Mouse (Mus musculus) lung, postnatal 0 days (tissue): ENCODE measurements around the gene Add1. TPM values are rescaled to one million over a fixed set of nuclear protein-coding genes. Genes with fewer than 3 reads are reported as not detected.
"Not testable (repeated sequence)": the region's sequence is repeated elsewhere in the genome, so short reads cannot be mapped to it uniquely, and the experiment has no call there.

Source experiments
- ATAC-seq: fragments of 200-750 bp; cut with Nextera tagmentation; 2 replicates; pipeline ENCODE4 v1.8.0; 2017; ENCODE audit warnings: moderate library complexity
- DNase-seq: peaks from one replicate; pipeline ENCODE4 v3.0.0-alpha.2; 2016; ENCODE audit warnings: low spot score
- H3K27ac ChIP-seq: fragments of 300-500 bp; sonication (generic); 2 replicates; pipeline ENCODE4 v1.5.1; 2014; ENCODE audit warnings: antibody characterized with exemption, mild to moderate bottlenecking, low read length, mixed read lengths
- H3K27me3 ChIP-seq: fragments of 300-500 bp; sonication (generic); replicated peaks from 2 replicates; pipeline ENCODE4 v1.6.1; 2014; ENCODE audit warnings: low read length, mixed read lengths; ENCODE audit not compliant: insufficient read depth
- H3K36me3 ChIP-seq: fragments of 300-500 bp; sonication (generic); 2 replicates; pipeline ENCODE4 v1.6.1; 2014; ENCODE audit warnings: low read length, mixed read lengths; ENCODE audit not compliant: insufficient read depth
- H3K4me1 ChIP-seq: fragments of 300-500 bp; sonication (generic); 2 replicates; pipeline ENCODE4 v1.6.1; 2014; ENCODE audit warnings: antibody characterized with exemption, low read depth, low read length, mixed read lengths; ENCODE audit not compliant: insufficient read depth
- H3K4me2 ChIP-seq: fragments of 300-500 bp; sonication (generic); replicated peaks from 2 replicates; pipeline ENCODE4 v1.6.1; 2014; ENCODE audit warnings: low read depth, mild to moderate bottlenecking, low read length, moderate library complexity, mixed read lengths
- H3K4me3 ChIP-seq: fragments of 300-500 bp; sonication (generic); 2 replicates; pipeline ENCODE4 v1.5.1; 2014; ENCODE audit warnings: low read depth, low read length
- H3K9ac ChIP-seq: fragments of 300-500 bp; sonication (generic); replicated peaks from 2 replicates; pipeline ENCODE4 v1.6.1; 2014; ENCODE audit warnings: low read depth, mild to moderate bottlenecking
- H3K9me3 ChIP-seq: fragments of 300-500 bp; sonication (generic); 2 replicates; pipeline ENCODE4 v1.6.1; 2016; ENCODE audit warnings: low read length, mixed read lengths
- CTCF ChIP-seq: IDR thresholded peaks from 2 replicates; pipeline ENCODE4 v1.5.1; 2016; ENCODE audit warnings: antibody characterized with exemption, mild to moderate bottlenecking
- EP300 ChIP-seq: IDR thresholded peaks from 2 replicates; pipeline ENCODE4 v1.6.1; 2016; ENCODE audit warnings: antibody characterized with exemption, mild to moderate bottlenecking, control low read depth
- WGBS: fragments of 180-500 bp; shearing (Covaris S2); extraction: QIAGEN DNeasy Blood & Tissue Kit; methylation state at CpG from one replicate; pipeline ENCODE4 v1.1.7; 2014; 5-methylcytosine and 5-hydroxymethylcytosine counted together
- polyA plus RNA-seq: library from polyadenylated mRNA; unstranded; fragments of >200 nt; fragmentation: Nextera tagmentation; extraction: Ambion mirVana; gene quantifications from 2 replicates; pipeline ENCODE4 v1.2.1, GENCODE M21; 2015

Add1 gene
- polyA plus RNA-seq, 1 experiment from 2014 or later, result 135 TPM

DNA sequence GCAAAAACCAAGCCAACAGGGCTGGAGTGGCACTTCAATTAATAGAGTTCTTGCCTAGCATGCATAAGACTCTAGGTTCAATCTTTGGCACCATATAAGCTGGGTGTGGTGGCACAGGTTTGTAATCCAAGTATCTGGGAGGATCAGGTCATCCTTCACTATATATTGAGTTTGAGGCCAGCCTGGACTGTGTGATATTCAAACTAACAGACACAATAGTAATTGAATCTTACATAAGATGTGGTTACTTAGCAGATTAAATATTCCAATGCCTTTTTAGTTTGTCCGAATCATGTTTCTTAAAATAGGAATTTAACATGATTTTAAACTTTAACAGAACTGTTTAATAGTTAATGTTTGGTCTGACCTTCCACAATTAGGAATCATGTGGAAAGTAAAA lies 2.8 kb downstream of the Add1 start:
- DNase-seq (no peak), ATAC-seq (no peak)
- Histone ChIP-seq H3K4me1 (peaks cover 8% of the 10 kb centered on the region; the same call in 1 of the 2 replicates), H3K4me3 (no peak overlapping the region), H3K27ac (no peak overlapping the region), H3K9me3 (no peaks in the 10 kb centered on the region), H3K27me3 (no peaks in the 10 kb centered on the region), H3K36me3 (no peaks in the 10 kb centered on the region), H3K4me2 (no peak overlapping the region), H3K9ac (no peak overlapping the region)
- 91% methylated on average over 1 of the region's 1 CpGs for WGBS
- no peak for TF ChIP-seq CTCF
- no peak for TF ChIP-seq EP300

DNA sequence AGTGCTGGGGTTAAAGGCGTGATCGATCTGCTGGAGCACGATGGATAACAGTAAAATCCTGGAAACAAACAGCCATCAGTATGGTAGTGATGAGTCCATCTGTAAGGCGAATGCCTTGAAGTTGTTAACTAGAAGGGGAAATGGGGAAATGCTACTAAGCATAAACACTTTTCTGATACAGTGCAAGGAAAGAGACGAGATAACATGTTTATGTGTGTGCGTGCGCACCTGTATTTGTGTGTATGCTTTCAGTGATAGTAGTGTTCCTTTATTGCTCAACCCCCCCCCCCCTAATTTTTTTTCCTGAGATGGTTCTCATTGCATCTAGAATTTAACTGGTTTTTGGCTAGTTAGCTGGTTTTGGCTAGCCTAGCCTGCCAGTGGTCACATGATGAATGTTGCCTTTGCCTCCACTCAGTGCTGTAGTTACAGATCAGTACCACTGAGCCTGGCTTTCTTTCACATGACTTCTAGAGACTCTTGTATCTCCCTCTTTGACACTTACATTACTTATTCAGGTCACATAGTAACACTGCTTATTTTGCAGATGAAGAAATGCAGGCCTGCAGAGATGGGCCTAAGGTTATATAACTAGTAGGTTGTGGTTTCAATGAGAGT lies 4.7 kb downstream of the Add1 start:
- ATAC-seq (no peak), DNase-seq (no peak)
- H3K9me3 ChIP-seq, result no peaks in the 10 kb centered on the region
- no peaks in the 10 kb centered on the region for H3K27me3 ChIP-seq
- H3K27ac ChIP-seq, result no peak overlapping the region
- no peaks in the 10 kb centered on the region for H3K36me3 ChIP-seq
- TF ChIP-seq EP300 (no peak), CTCF (no peak)
- no peak overlapping the region for H3K9ac ChIP-seq
- no peak overlapping the region for H3K4me3 ChIP-seq
- no peak overlapping the region for H3K4me2 ChIP-seq
- 96% methylated on average over 7 of the region's 7 CpGs for WGBS
- H3K4me1 ChIP-seq, result peaks cover 5% of the 10 kb centered on the region; the same call in 1 of the 2 replicates

DNA sequence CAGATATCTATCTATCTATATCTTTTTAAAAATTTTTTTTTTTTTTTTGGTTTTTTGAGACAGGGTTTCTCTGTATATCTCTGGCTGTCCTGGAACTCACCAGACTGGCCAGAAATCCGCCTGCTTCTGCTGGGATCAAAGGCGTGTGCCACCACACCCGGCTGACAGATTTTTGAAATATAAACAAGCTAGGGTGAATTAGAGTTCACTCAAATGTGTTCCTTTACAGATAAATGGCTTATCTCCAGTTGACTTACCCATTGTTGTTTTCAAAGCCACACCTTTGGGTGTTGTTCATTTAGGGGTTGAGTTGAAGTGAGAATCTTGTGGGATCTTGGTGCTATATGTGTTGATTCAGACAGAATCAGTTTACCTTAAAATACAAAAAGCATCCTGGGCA lies 5.9 kb downstream of the Add1 start:
- Histone ChIP-seq H3K27me3 (no peaks in the 10 kb centered on the region), H3K36me3 (no peaks in the 10 kb centered on the region), H3K9ac (no peak overlapping the region), H3K4me1 (peaks cover 5% of the 10 kb centered on the region; the same call in 1 of the 2 replicates), H3K4me2 (no peak overlapping the region), H3K4me3 (no peak overlapping the region), H3K9me3 (no peaks in the 10 kb centered on the region), H3K27ac (no peak overlapping the region)
- ATAC-seq, result no peak
- no peak for DNase-seq
- TF ChIP-seq EP300, result no peak
- no peak for TF ChIP-seq CTCF
- 42% methylated on average over 3 of the region's 3 CpGs for WGBS

DNA sequence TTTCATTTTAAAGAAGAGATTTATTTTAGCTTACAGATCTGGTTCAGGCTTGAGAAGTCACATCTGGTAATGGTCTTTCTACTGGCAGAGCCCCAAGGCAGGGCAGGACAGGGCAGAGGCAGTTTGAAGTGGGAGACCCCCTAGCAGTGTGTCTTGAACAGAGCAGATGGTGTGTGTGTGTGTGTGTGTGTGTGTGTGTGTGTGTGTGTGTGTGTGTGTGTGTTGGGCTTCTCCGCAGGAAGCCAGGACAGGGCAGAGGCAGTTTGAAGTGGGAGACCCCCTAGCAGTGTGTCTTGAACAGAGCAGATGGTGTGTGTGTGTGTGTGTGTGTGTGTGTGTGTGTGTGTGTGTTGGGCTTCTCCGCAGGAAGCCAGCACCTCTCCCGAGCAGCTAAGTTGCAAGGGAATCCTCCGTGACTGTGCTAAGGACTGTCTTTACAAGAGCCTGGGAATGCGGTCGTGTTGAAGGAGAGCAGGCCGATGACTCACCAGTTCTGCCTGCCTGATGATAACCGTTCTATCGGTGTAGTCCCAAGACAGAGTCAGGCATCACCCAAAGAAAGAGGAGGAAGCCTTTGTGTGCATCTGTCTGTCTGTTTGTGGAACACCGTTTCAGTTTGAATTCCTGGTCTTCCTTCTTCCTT lies 8.3 kb downstream of the Add1 start:
- H3K36me3 ChIP-seq, H3K4me2 ChIP-seq, H3K27me3 ChIP-seq, H3K9me3 ChIP-seq, H3K9ac ChIP-seq, H3K4me3 ChIP-seq, H3K4me1 ChIP-seq: not testable (repeated sequence)
- peak; percentile 84 for ATAC-seq
- 7% methylated on average over 10 of the region's 10 CpGs for WGBS
- peak; percentile 74 for DNase-seq
- H3K27ac ChIP-seq, result 0 out of 2 replicates have a peak overlapping the region, but pooled peaks have one; percentile 12

DNA sequence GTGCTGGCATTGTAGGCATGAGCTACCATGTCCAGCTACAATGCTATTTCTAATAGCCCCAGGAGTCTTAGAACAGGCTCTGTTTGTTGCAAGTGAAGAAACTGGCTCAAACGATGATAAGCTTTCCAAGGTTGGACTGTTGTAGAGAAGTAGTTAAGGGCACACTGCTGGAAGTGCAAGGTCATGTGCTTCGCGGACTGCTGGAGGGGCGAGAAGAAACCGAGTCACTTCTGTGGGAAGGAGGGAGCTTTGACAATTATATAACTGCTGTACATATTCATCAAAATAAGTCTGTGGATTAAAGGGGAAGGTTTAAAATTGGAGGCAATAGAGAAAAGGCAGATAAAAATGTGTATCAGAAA lies 8.8 kb downstream of the Add1 start:
- Histone ChIP-seq H3K4me2 (no peak overlapping the region), H3K9me3 (no peaks in the 10 kb centered on the region), H3K9ac (no peak overlapping the region), H3K27me3 (no peaks in the 10 kb centered on the region), H3K4me1 (no peaks in the 10 kb centered on the region), H3K36me3 (no peaks in the 10 kb centered on the region), H3K27ac (0 out of 2 replicates have a peak overlapping the region, but pooled peaks have one; percentile 12), H3K4me3 (no peak overlapping the region)
- 64% methylated on average over 5 of the region's 5 CpGs for WGBS
- ATAC-seq (no peak), DNase-seq (no peak)
- TF ChIP-seq EP300, result no peak
- no peak for TF ChIP-seq CTCF

DNA sequence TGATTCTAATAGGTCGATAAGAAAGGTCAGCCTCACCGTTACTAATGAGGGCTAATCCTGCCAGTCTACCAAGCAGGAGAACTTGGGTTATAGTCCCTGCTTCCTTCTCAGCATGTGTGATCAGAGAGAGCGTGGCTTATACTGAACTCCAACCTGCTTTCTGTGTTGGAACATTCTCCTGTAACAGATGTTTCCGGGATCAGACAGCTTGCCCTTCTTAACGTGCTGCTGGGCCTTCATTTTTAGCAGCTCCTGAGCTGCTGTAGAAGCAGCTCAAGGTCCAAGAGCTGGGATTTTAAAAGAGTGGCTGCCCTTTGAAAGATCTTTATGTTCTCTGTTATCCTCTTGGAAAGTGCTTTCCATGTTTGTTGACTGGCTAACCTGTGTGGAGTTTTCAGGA lies 11.8 kb downstream of the Add1 start:
- no peaks in the 10 kb centered on the region for H3K36me3 ChIP-seq
- no peaks in the 10 kb centered on the region for H3K4me1 ChIP-seq
- TF ChIP-seq EP300 (no peak), CTCF (no peak)
- no peak overlapping the region for H3K4me2 ChIP-seq
- no peak overlapping the region for H3K27ac ChIP-seq
- no peak overlapping the region for H3K9ac ChIP-seq
- WGBS, result 76% methylated on average over 5 of the region's 5 CpGs
- no peak overlapping the region for H3K4me3 ChIP-seq
- no peaks in the 10 kb centered on the region for H3K9me3 ChIP-seq
- DNase-seq (no peak), ATAC-seq (no peak)
- no peaks in the 10 kb centered on the region for H3K27me3 ChIP-seq
